Mouse (Mus musculus) CD8-positive naive resting alpha-beta T cell, adult 57 days (primary cell): ENCODE measurements around the gene Ppp2r3d. TPM values are rescaled to one million over a fixed set of nuclear protein-coding genes. Genes with fewer than 3 reads are reported as not detected.

Experiments used
- total RNA-seq: library from RNA; stranded (reverse); gene quantifications from one replicate; pipeline ENCODE4 v1.2.4, GENCODE M21; 2023

Ppp2r3d gene
- total RNA-seq = 277 TPM

GRCm38 (mm10) chr9:124476096-124476902 is at the start of gene Ppp2r3d:
TSS of gene Ppp2r3d (minus strand) at chr9:124476898.

DNA sequence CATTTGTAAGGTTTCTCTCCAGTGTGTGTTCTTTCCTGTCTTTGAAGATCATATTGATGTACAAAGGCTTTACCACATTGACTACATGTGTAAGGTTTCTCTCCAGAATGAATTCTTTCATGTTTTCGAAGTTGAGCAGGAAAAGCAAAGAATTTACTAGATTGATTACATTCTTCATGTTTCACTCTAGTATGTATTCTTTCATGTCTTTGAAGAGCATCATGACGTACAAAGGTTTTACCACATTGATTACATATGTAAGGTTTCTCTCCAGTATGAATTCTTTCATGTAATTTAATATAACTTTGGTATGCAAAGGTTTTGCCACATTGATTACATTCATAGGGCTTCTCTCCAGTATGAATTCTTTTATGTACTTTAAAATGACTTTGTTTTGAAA is 17.0 kb upstream of the Ppp2r3d start, which contains the start of gene Gm21836:
Gene Gm21836 (minus strand): TSS at position 101 of the 400 bp plus-strand sequence.

Other genes starting within 250 kb of the Ppp2r3d start
- 13.5 TPM for gene 2010315B03Rik, start 164.2 kb downstream of the Ppp2r3d start, total RNA-seq
- not detected for gene Gm21836, start 16.9 kb upstream of the Ppp2r3d start, total RNA-seq